ENCODE assay signal across 18 mouse cellular contexts in the genomic region with DNA sequence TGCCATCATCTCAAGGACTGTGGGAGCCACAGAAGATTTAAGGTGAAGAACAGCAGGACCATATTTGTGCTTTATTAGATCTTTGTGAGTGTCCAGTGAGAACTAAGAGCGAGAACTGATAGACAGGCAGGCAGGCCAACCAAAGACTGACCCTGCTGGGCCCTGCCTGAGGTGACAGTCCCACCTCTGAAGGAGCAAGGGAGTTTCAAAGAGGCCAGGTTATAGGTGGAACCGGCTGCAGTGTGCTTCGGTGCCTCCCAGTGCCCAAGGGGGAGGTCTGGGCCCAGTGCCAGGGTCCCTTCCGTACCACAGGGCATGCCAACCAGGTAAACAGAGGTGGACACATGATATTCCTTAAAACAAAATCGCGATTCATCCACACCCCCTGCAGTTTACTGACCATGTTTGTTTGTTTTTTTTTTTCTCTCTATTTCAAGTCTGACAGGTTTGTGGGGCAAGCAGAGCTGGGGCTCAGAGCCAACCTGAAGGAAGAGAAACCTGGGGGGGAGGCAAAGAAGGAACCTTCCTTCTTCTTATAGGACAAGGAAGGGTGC. TPM values are rescaled to one million over a fixed set of nuclear protein-coding genes. Genes with fewer than 3 reads are reported as not detected.
DNase-seq lines count a peak whose midpoint lies in the region; ATAC-seq and TF ChIP-seq lines count a peak whose summit lies in the region.
"Had no signal": no experiment of that assay in that cellular context is flagged by ENCODE, and none has a peak within 500 bp of the region (broad histone marks: within the 10 kb centered on the region; RNA-seq: fewer than 3 reads in every experiment).

No protein-coding gene starts in this region.

- no peak for ATAC-seq in kidney, embryonic 16.5 days (ENCODE audit: low FRiP score, low TSS enrichment)
- ATAC-seq in kidney, embryonic 14.5 days (ENCODE audit: low FRiP score, low TSS enrichment): no peak
- ATAC-seq in stomach, embryonic 15.5 days (ENCODE audit: insufficient read depth, low FRiP score, low read depth): no peak
- no peak for ATAC-seq in megakaryocyte progenitor cell, adult 5-6 weeks (replicated peaks; ENCODE audit: poor library complexity)
- ATAC-seq: liver, embryonic 12.5 days had no signal

- no peak overlapping the region for H3K9ac ChIP-seq in kidney, embryonic 16.5 days (replicated peaks; ENCODE audit: low read length)
- no peak overlapping the region for H3K9ac ChIP-seq in kidney, embryonic 14.5 days (ENCODE audit: low read depth, low read length)
- peak overlapping the region; percentile 37 for H3K9ac ChIP-seq in MEL (ENCODE audit: control insufficient read depth, low read depth, low read length, poor library complexity, severe bottlenecking)
- no peak overlapping the region for H3K9ac ChIP-seq in stomach, embryonic 15.5 days
- H3K9ac ChIP-seq: forebrain, embryonic 12.5 days; hindbrain, embryonic 13.5 days; liver, embryonic 12.5 days had no signal

- no peaks in the 10 kb centered on the region for H3K79me2 ChIP-seq in MEL (ENCODE audit: control insufficient read depth, insufficient read depth, low read length, poor library complexity)

- TF ChIP-seq EP300 in MEL (IDR thresholded peaks at IDR 0.05; ENCODE audit: low read depth in 1 of 2, low read length in 2 of 2): no peak

- no peak overlapping the region for H3K4me2 ChIP-seq in kidney, embryonic 16.5 days (replicated peaks; ENCODE audit: low read depth, low read length)
- no peak overlapping the region for H3K4me2 ChIP-seq in kidney, embryonic 14.5 days (replicated peaks; ENCODE audit: low read depth, low read length)
- H3K4me2 ChIP-seq in stomach, embryonic 15.5 days: no peak overlapping the region; the same call in 1 of the 2 replicates
- H3K4me2 ChIP-seq: forebrain, embryonic 12.5 days; hindbrain, embryonic 13.5 days; liver, embryonic 12.5 days had no signal

- H3K27ac ChIP-seq in kidney, embryonic 16.5 days (ENCODE audit: low read length): peak overlapping the region; percentile 38
- no peak overlapping the region for H3K27ac ChIP-seq in kidney, embryonic 14.5 days (ENCODE audit: low read depth, low read length)
- no peak overlapping the region for H3K27ac ChIP-seq in MEL (ENCODE audit: control insufficient read depth, low read depth, low read length)
- peak overlapping the region; percentile 82 for H3K27ac ChIP-seq in stomach, embryonic 15.5 days
- H3K27ac ChIP-seq: forebrain, embryonic 12.5 days; hindbrain, embryonic 13.5 days; liver, embryonic 12.5 days had no signal

- no peaks in the 10 kb centered on the region for H3K9me3 ChIP-seq in kidney, embryonic 16.5 days (ENCODE audit: low read length)
- no peaks in the 10 kb centered on the region for H3K9me3 ChIP-seq in kidney, embryonic 14.5 days (ENCODE audit: control insufficient read depth, low read length)
- H3K9me3 ChIP-seq in MEL (replicated peaks; ENCODE audit: insufficient read depth, low read length): no peaks in the 10 kb centered on the region
- no peaks in the 10 kb centered on the region for H3K9me3 ChIP-seq in stomach, embryonic 15.5 days
- H3K9me3 ChIP-seq: forebrain, embryonic 12.5 days; G1E; hindbrain, embryonic 13.5 days; liver, embryonic 12.5 days had no signal

- H3K4me3 ChIP-seq in kidney, embryonic 16.5 days (ENCODE audit: low read length): no peak overlapping the region
- no peak overlapping the region for H3K4me3 ChIP-seq in kidney, embryonic 14.5 days (ENCODE audit: low read length)
- H3K4me3 ChIP-seq in MEL (ENCODE audit: control insufficient read depth in 1 of 2, insufficient read depth in 1 of 2, low read depth in 2 of 2, low read length in 2 of 2): peak overlapping the region; percentile 16 to 20; a peak in 2 of 4 replicates
- no peak overlapping the region for H3K4me3 ChIP-seq in stomach, embryonic 15.5 days (replicated peaks)
- H3K4me3 ChIP-seq: forebrain, embryonic 12.5 days; hindbrain, embryonic 13.5 days; liver, embryonic 12.5 days had no signal

- 50% methylated on average over 6 of the region's 6 CpGs for WGBS in kidney, embryonic 16.5 days
- 51% methylated on average over 6 of the region's 6 CpGs for WGBS in kidney, embryonic 14.5 days
- 47% methylated on average over 6 of the region's 6 CpGs for WGBS in stomach, embryonic 15.5 days

- H3K36me3 ChIP-seq in kidney, embryonic 16.5 days (ENCODE audit: insufficient read depth, low read length): no peaks in the 10 kb centered on the region
- H3K36me3 ChIP-seq in kidney, embryonic 14.5 days (ENCODE audit: control insufficient read depth, insufficient read depth, low read length): no peaks in the 10 kb centered on the region
- H3K36me3 ChIP-seq in MEL (ENCODE audit: control insufficient read depth in 1 of 2, insufficient read depth in 2 of 2, low read length in 2 of 2): peaks cover 0 to 12% of the 10 kb centered on the region in 2 experiments; a peak in 2 of 4 replicates
- H3K36me3 ChIP-seq in stomach, embryonic 15.5 days: no peaks in the 10 kb centered on the region
- H3K36me3 ChIP-seq: forebrain, embryonic 12.5 days; G1E; hindbrain, embryonic 13.5 days; liver, embryonic 12.5 days had no signal

- no peak for TF ChIP-seq CTCF in MEL (IDR thresholded peaks at IDR 0.05 in 2 of 3, conservative IDR thresholded peaks at IDR 0.05 in 1 of 3; ENCODE audit: control insufficient read depth in 1 of 3, insufficient read depth in 1 of 3, low read depth in 2 of 3, low read length in 3 of 3, poor library complexity in 1 of 3, severe bottlenecking in 1 of 3)

- peaks cover 19% of the 10 kb centered on the region for H3K4me1 ChIP-seq in kidney, embryonic 16.5 days (ENCODE audit: insufficient read depth, low read length)
- peaks cover 3% of the 10 kb centered on the region for H3K4me1 ChIP-seq in kidney, embryonic 14.5 days (ENCODE audit: control insufficient read depth, insufficient read depth, low read length)
- H3K4me1 ChIP-seq in MEL (ENCODE audit: control insufficient read depth in 1 of 2, insufficient read depth in 2 of 2, low read length in 2 of 2): peaks cover 7 to 14% of the 10 kb centered on the region in 2 experiments
- H3K4me1 ChIP-seq in stomach, embryonic 15.5 days: peaks cover 26% of the 10 kb centered on the region

- TF ChIP-seq RAD21 in MEL (IDR thresholded peaks at IDR 0.05; ENCODE audit: low read depth, low read length): no peak

- H3K27me3 ChIP-seq in kidney, embryonic 16.5 days (ENCODE audit: insufficient read depth, low read length): no peaks in the 10 kb centered on the region
- H3K27me3 ChIP-seq in kidney, embryonic 14.5 days (ENCODE audit: control insufficient read depth, insufficient read depth, low read length): no peaks in the 10 kb centered on the region
- no peaks in the 10 kb centered on the region for H3K27me3 ChIP-seq in MEL (ENCODE audit: control insufficient read depth in 1 of 2, insufficient read depth in 2 of 2, low read length in 2 of 2)
- H3K27me3 ChIP-seq in stomach, embryonic 15.5 days (replicated peaks): no peaks in the 10 kb centered on the region
- H3K27me3 ChIP-seq: forebrain, embryonic 12.5 days; hindbrain, embryonic 13.5 days had no signal

- no peak for TF ChIP-seq POLR2A in MEL (IDR thresholded peaks at IDR 0.05; ENCODE audit: control insufficient read depth in 1 of 2, insufficient read depth in 1 of 2, low read depth in 1 of 2, low read length in 2 of 2, poor library complexity in 1 of 2)

- no peak for DNase-seq in MEL (ENCODE audit: low read depth, low spot score)
- DNase-seq in lung, adult 18-20 months: peak; percentile 85 to 91
- DNase-seq in cerebellum, adult 18-20 months: no peak
- no peak for DNase-seq in ovary, postnatal 14 days (ENCODE audit: low spot score)
- DNase-seq: adrenal gland, adult 2 months; embryo, embryonic 11 days; heart, adult 11 months; layer of hippocampus, postnatal 36 days; midbrain, embryonic 14.5 days; thymus, postnatal 4 days had no signal

TF ChIP-seq in MEL, 35 proteins besides CTCF, POLR2A, EP300 and RAD21 (continues in another document):
- TF ChIP-seq SIN3A (IDR thresholded peaks at IDR 0.05; ENCODE audit: low read length) (no peak), MAFK (IDR thresholded peaks at IDR 0.05; ENCODE audit: borderline replicate concordance, low read depth, low read length) (no peak), SMC3 (IDR thresholded peaks at IDR 0.05; ENCODE audit: low read depth, low read length) (no peak), ETS1 (IDR thresholded peaks at IDR 0.05; ENCODE audit: low read depth, low read length) (no peak), GABPA (IDR thresholded peaks at IDR 0.05; ENCODE audit: low read depth, low read length) (no peak), GATA1 (IDR thresholded peaks at IDR 0.05; ENCODE audit: low read depth, low read length) (no peak), TBP (IDR thresholded peaks at IDR 0.05; ENCODE audit: low read depth, low read length) (no peak), KAT2A (conservative IDR thresholded peaks at IDR 0.05; ENCODE audit: low read depth, low read length) (no peak), TAL1 (IDR thresholded peaks at IDR 0.05; ENCODE audit: low read length) (no peak), POLR2AphosphoS2 (IDR thresholded peaks at IDR 0.05; ENCODE audit: low read length) (no peak), USF1 (IDR thresholded peaks at IDR 0.05; ENCODE audit: low read depth, low read length) (no peak), MEF2A (IDR thresholded peaks at IDR 0.05; ENCODE audit: extremely low read depth, insufficient replicate concordance, low read depth, low read length, poor library complexity, severe bottlenecking) (no peak), ZC3H11A (IDR thresholded peaks at IDR 0.05; ENCODE audit: low read depth, low read length) (no peak)

RNA-seq across cellular contexts. Expression of a gene that starts 6.1 kb away (rescaled TPM):
- polyA plus RNA-seq in kidney, embryonic 16.5 days (2015; fragmentation: Nextera tagmentation; extraction: Ambion mirVana): 54.4 and 56.2 TPM in 2 replicates
- 18.2 and 19.9 TPM in 2 replicates for polyA plus RNA-seq in kidney, embryonic 14.5 days (2014; fragmentation: Nextera tagmentation; extraction: Ambion mirVana)
- total RNA-seq in MEL (2012; rRNA removed): 11.5 and 17.5 TPM in 2 replicates
- 10 to 100 TPM in 1 of 2 experiments, not detected in 1; 20.0 TPM for polyA plus RNA-seq in MEL (2012; ENCODE audit: insufficient read depth in 1 of 2, insufficient read length in 2 of 2, low read depth in 1 of 2, low replicate concordance in 2 of 2, missing spikeins in 1 of 2)
- 67.1 and 73.6 TPM in 2 replicates for polyA plus RNA-seq in stomach, embryonic 15.5 days (2015; fragmentation: Nextera tagmentation; extraction: Ambion mirVana)
- 3.3 and 3.5 TPM in 2 replicates for total RNA-seq in megakaryocyte progenitor cell, adult 5-6 weeks (2015)
- 6.5 and 6.8 TPM in 2 replicates for total RNA-seq in megakaryocyte progenitor cell, adult 5-6 weeks (2017)

RNA-seq across cellular contexts. Expression of a gene that starts 22.8 kb away (rescaled TPM):
- 19.6 and 22.3 TPM in 2 replicates for polyA plus RNA-seq in kidney, embryonic 16.5 days (2015; fragmentation: Nextera tagmentation; extraction: Ambion mirVana)
- 11.2 and 16.2 TPM in 2 replicates for polyA plus RNA-seq in kidney, embryonic 14.5 days (2014; fragmentation: Nextera tagmentation; extraction: Ambion mirVana)
- 7.1 and 8.2 TPM in 2 replicates for total RNA-seq in MEL (2012; rRNA removed)
- 10 to 100 TPM in 1 of 2 experiments, not detected in 1; 33.2 TPM for polyA plus RNA-seq in MEL (2012; ENCODE audit: insufficient read depth in 1 of 2, insufficient read length in 2 of 2, low read depth in 1 of 2, low replicate concordance in 2 of 2, missing spikeins in 1 of 2)
- 20.0 and 21.4 TPM in 2 replicates for polyA plus RNA-seq in stomach, embryonic 15.5 days (2015; fragmentation: Nextera tagmentation; extraction: Ambion mirVana)
- 2.9 and 4.7 TPM in 2 replicates for total RNA-seq in megakaryocyte progenitor cell, adult 5-6 weeks (2015)
- total RNA-seq in megakaryocyte progenitor cell, adult 5-6 weeks (2017): 1.6 and 3.7 TPM in 2 replicates

Comparison
In these comparisons a context has a peak if more than half of its experiments do, and no peak if none do; other contexts are left out.
1. H3K27ac ChIP-seq: peak in kidney, embryonic 16.5 days (single experiment) and stomach, embryonic 15.5 days (single experiment); none in kidney, embryonic 14.5 days (single experiment) and MEL (single experiment).
2. H3K4me3 ChIP-seq: peak in MEL (2 of 2); none in kidney, embryonic 16.5 days (single experiment), kidney, embryonic 14.5 days (single experiment) and stomach, embryonic 15.5 days (single experiment).
3. DNase-seq: peak in lung, adult 18-20 months (2 of 2); none in MEL (single experiment), cerebellum, adult 18-20 months (0 of 2) and ovary, postnatal 14 days (single experiment).